Mouse (Mus musculus) brain, embryonic 14.5 days (tissue): ENCODE data around the gene Hnrnpr.

Source experiments
- CTCF ChIP-seq: fragments of 200-500 bp; IDR thresholded peaks from 2 replicates; pipeline ENCODE4 v1.5.1; 2012; ENCODE audit warnings: inconsistent platforms, mild to moderate bottlenecking, moderate library complexity, borderline replicate concordance; ENCODE audit not compliant: insufficient read depth, insufficient read length; ENCODE audit errors: extremely low read depth
- POLR2A ChIP-seq: fragments of 200-500 bp; IDR thresholded peaks from 2 replicates; pipeline ENCODE4 v1.6.1; 2012; ENCODE audit warnings: mild to moderate bottlenecking, inconsistent platforms, borderline replicate concordance; ENCODE audit not compliant: poor library complexity, insufficient read depth, insufficient read length, severe bottlenecking; ENCODE audit errors: extremely low read depth

DNA sequence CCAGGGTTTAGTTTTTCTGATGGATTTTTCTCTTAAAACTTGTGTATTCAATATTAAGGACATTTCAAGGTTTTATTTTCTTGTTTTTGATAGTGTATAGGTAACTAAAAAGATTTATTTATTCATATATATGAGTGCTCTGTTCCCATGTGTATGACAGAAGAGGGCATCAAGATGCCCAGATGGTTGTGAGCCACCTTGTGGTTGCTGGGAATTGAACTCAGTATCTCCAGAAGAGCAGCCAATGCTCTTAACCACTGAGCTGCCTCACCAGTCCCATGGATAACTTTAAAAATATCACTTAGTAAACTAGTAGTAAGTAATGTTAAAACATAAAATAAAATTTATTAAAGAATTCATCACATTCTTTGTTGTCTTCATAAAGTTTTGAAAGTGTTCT lies 17.4 kb downstream of the Hnrnpr start:
- TF ChIP-seq CTCF (no peak), POLR2A (no peak)
